Comparison of ENCODE assay signal across 8 mouse cellular contexts in the genomic region with DNA sequence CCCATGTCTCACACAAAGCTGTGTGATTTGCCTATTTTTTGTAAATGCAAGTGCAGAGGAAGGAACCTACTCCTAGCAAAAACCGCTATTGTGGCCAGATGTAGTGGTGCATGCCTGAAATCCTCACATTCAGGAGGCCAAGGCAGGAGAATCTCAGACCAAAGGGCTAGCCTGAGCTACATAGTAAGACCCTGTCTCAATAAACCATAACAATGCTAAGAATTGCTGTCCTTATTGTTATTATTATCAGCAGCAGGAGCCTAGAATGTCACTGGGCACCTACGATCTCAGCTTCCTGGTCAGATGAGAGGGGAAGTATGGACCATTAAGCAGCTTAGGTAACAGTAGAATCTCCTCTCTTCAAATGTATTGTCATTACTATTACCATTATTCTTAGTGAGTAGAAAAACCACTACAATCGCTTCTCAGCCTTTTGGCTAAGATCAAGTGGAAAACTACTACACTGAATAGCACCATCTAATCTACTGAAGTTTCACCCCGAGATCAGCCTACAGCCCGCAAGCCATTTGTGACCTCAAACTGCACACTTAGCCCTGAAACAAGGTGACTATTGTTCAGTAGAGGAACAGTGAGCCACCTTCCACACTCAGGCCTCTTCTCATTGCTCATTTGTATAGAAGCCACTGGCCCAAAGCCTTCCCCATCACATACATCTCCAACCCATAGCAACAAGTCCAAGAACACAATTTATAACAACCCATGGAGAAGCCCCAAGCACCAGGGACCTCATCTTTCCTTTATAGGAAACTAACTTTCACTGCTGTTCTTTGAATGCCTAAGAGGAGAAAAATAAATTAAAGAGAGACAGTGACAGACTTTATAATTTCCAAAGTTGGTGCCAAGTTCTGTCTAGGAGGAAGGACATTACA.
DNase-seq lines count a peak whose midpoint lies in the region; ATAC-seq and TF ChIP-seq lines count a peak whose summit lies in the region.

No protein-coding gene starts in this region.

- WGBS in neural tube, embryonic 11.5 days, result 81% methylated on average over 5 of the region's 5 CpGs
- 87% methylated on average over 5 of the region's 5 CpGs for WGBS in limb, embryonic 14.5 days
- 71% methylated on average over 5 of the region's 5 CpGs for WGBS in stomach, postnatal 0 days

- H3K27ac ChIP-seq in neural tube, embryonic 11.5 days (ENCODE audit: low read depth, low read length), result no peak overlapping the region
- H3K27ac ChIP-seq in limb, embryonic 14.5 days (replicated peaks; ENCODE audit: low read depth, low read length), result no peak overlapping the region
- peak overlapping the region; percentile 94 for H3K27ac ChIP-seq in stomach, postnatal 0 days (replicated peaks)

- TF ChIP-seq POLR2A in limb, embryonic 14.5 days (IDR thresholded peaks at IDR 0.05; ENCODE audit: borderline replicate concordance, extremely low read depth, insufficient read depth, insufficient read length), result no peak

- H3K4me2 ChIP-seq in neural tube, embryonic 11.5 days (ENCODE audit: low read depth), result peak overlapping the region; percentile 38; the same call in 1 of the 2 replicates
- peak overlapping the region; percentile 64 for H3K4me2 ChIP-seq in limb, embryonic 14.5 days (replicated peaks; ENCODE audit: low read depth, low read length, severe bottlenecking)
- 0 out of 2 replicates have a peak overlapping the region, but pooled peaks have one; percentile 38 for H3K4me2 ChIP-seq in stomach, postnatal 0 days (replicated peaks; ENCODE audit: low read depth)

- TF ChIP-seq EP300 in stomach, postnatal 0 days (optimal IDR thresholded peaks at IDR 0.05), result no peak

- no peak for ATAC-seq in neural tube, embryonic 11.5 days (ENCODE audit: insufficient read depth, low FRiP score, low TSS enrichment)
- no peak for ATAC-seq in limb, embryonic 14.5 days (ENCODE audit: low FRiP score, low read depth)
- peak; percentile 15; the same call in 1 of the 2 replicates for ATAC-seq in stomach, postnatal 0 days (ENCODE audit: low FRiP score, low TSS enrichment)

- DNase-seq in cerebellum, adult 9-10 months, result peak; percentile 39
- DNase-seq in cerebellum, adult 8-10 months, result no peak
- no peak for DNase-seq in neural tube, embryonic 11.5 days (ENCODE audit: low spot score)
- no peak for DNase-seq in neural tube, embryonic 10.5 days (ENCODE audit: extremely low spot score, low spot score)
- peak; percentile 27 for DNase-seq in limb, embryonic 14.5 days (ENCODE audit: low spot score)
- DNase-seq in stomach, postnatal 0 days (ENCODE audit: low spot score), result no peak
- DNase-seq in layer of hippocampus, postnatal 25 days (ENCODE audit: extremely low spot score in 1 of 2, low spot score in 1 of 2), result no peak
- DNase-seq in left cerebral cortex, postnatal 10 days (ENCODE audit: extremely low spot score in 1 of 2, low spot score in 2 of 2), result no peak

- no peak for TF ChIP-seq CTCF in stomach, postnatal 0 days (IDR thresholded peaks at IDR 0.05; ENCODE audit: low read depth)

- H3K9ac ChIP-seq in neural tube, embryonic 11.5 days (ENCODE audit: low read length), result no peak overlapping the region
- no peak overlapping the region for H3K9ac ChIP-seq in limb, embryonic 14.5 days (ENCODE audit: low read depth, low read length, severe bottlenecking)
- no peak overlapping the region for H3K9ac ChIP-seq in stomach, postnatal 0 days (ENCODE audit: low read length)

- H3K9me3 ChIP-seq in neural tube, embryonic 11.5 days (ENCODE audit: control insufficient read depth, low read length), result no peaks in the 10 kb centered on the region
- no peaks in the 10 kb centered on the region for H3K9me3 ChIP-seq in limb, embryonic 14.5 days (ENCODE audit: control insufficient read depth, low read length)
- H3K9me3 ChIP-seq in stomach, postnatal 0 days (ENCODE audit: control insufficient read depth, low read length), result no peaks in the 10 kb centered on the region

- H3K27me3 ChIP-seq in neural tube, embryonic 11.5 days (ENCODE audit: control insufficient read depth, insufficient read depth, low read length), result no peaks in the 10 kb centered on the region
- no peaks in the 10 kb centered on the region for H3K27me3 ChIP-seq in limb, embryonic 14.5 days (ENCODE audit: control insufficient read depth, insufficient read depth, low read length)
- no peaks in the 10 kb centered on the region for H3K27me3 ChIP-seq in stomach, postnatal 0 days (ENCODE audit: control insufficient read depth, insufficient read depth, low read length)

- no peaks in the 10 kb centered on the region for H3K4me1 ChIP-seq in neural tube, embryonic 11.5 days (ENCODE audit: control insufficient read depth, insufficient read depth, low read length)
- peaks cover 18% of the 10 kb centered on the region for H3K4me1 ChIP-seq in limb, embryonic 14.5 days (ENCODE audit: control insufficient read depth, insufficient read depth, low read length)
- H3K4me1 ChIP-seq in stomach, postnatal 0 days (replicated peaks; ENCODE audit: control insufficient read depth, insufficient read depth), result peaks cover 12% of the 10 kb centered on the region; the same call in 1 of the 2 replicates

- no peaks in the 10 kb centered on the region for H3K36me3 ChIP-seq in neural tube, embryonic 11.5 days (ENCODE audit: control insufficient read depth, insufficient read depth, low read length)
- H3K36me3 ChIP-seq in limb, embryonic 14.5 days (ENCODE audit: control insufficient read depth, insufficient read depth, low read length), result no peaks in the 10 kb centered on the region
- no peaks in the 10 kb centered on the region for H3K36me3 ChIP-seq in stomach, postnatal 0 days (ENCODE audit: control insufficient read depth, insufficient read depth, low read length)

- intact Hi-C loops in left cerebral cortex, postnatal 10 days (cut with DNase I), result loop anchor here (2.0 to 5.0 kb wide), 2 partner anchors 79 to 139 kb away; no protein-coding TSS in a partner anchor

- H3K4me3 ChIP-seq in neural tube, embryonic 11.5 days (ENCODE audit: low read depth, low read length), result no peak overlapping the region
- H3K4me3 ChIP-seq in limb, embryonic 14.5 days (replicated peaks; ENCODE audit: low read length), result no peak overlapping the region
- H3K4me3 ChIP-seq in stomach, postnatal 0 days (ENCODE audit: low read depth, low read length), result no peak overlapping the region

Comparison
In these comparisons a context has a peak if more than half of its experiments do, and no peak if none do; other contexts are left out.
1. DNase-seq: peak in cerebellum, adult 9-10 months (single experiment) and limb, embryonic 14.5 days (single experiment); none in cerebellum, adult 8-10 months (single experiment), neural tube, embryonic 11.5 days (single experiment), neural tube, embryonic 10.5 days (single experiment), stomach, postnatal 0 days (single experiment), layer of hippocampus, postnatal 25 days (0 of 2) and left cerebral cortex, postnatal 10 days (0 of 2).
2. Peak in every context shown above with its lines, with median percentiles within 50 percentile points of each other: H3K4me2 ChIP-seq.